Mouse (Mus musculus): ENCODE measurements around the gene Ccdc8. TPM values are rescaled to one million over a fixed set of nuclear protein-coding genes. Genes with fewer than 3 reads are reported as not detected.

Ccdc8 gene
- 0.12 and 0.42 TPM in 2 replicates for polyA plus RNA-seq (2012; ENCODE audit: low replicate concordance)

GRCm38 (mm10) chr7:16992451-16992807 is at the start of gene Ccdc8:
Gene Ccdc8, plus strand, starts transcription at chr7:16992708.

GRCm38 (mm10) chr7:16944061-16944807 is 48.3 kb upstream of the Ccdc8 start, which contains the start of gene Pnmal2:
Gene Pnmal2, plus strand, starts transcription at chr7:16944682.

GRCm38 (mm10) chr7:16959539-16960187 is 32.8 kb upstream of the Ccdc8 start, which contains the start of gene Pnmal1:
Gene Pnmal1, plus strand, starts transcription at chr7:16959679.

GRCm38 (mm10) chr7:16982859-16983568 is 9.5 kb upstream of the Ccdc8 start, which contains the start of gene Gm42372:
Gene Gm42372, plus strand, starts transcription at chr7:16983086.

GRCm38 (mm10) chr7:17027588-17028343 is 35.3 kb downstream of the Ccdc8 start, which contains the start of gene Ppp5c:
Gene Ppp5c, minus strand, starts transcription at chr7:17027924.

Other genes with a start within 250 kb of the Ccdc8 start
- gene Slc1a5, start 211.4 kb upstream of the Ccdc8 start, polyA plus RNA-seq (2012; ENCODE audit: low replicate concordance): 57.8 and 110 TPM in 2 replicates
- 110 and 114 TPM in 2 replicates for gene Strn4, start 176.8 kb upstream of the Ccdc8 start, polyA plus RNA-seq (2012; ENCODE audit: low replicate concordance)
- 34.4 and 47.5 TPM in 2 replicates for gene Fkrp, start 176.0 kb upstream of the Ccdc8 start, polyA plus RNA-seq (2012; ENCODE audit: low replicate concordance)
- 33.2 and 65.6 TPM in 2 replicates for gene Prkd2, start 149.8 kb upstream of the Ccdc8 start, polyA plus RNA-seq (2012; ENCODE audit: low replicate concordance)
- gene Dact3, start 117.4 kb upstream of the Ccdc8 start, polyA plus RNA-seq (2012; ENCODE audit: low replicate concordance): 0.61 and 1.2 TPM in 2 replicates
- not detected in 2 replicates for gene Gng8, start 100.9 kb upstream of the Ccdc8 start, polyA plus RNA-seq (2012; ENCODE audit: low replicate concordance)
- gene Ptgir, start 86.2 kb upstream of the Ccdc8 start, polyA plus RNA-seq (2012; ENCODE audit: low replicate concordance): 0.28 and 0.76 TPM in 2 replicates
- 1,517 and 1,958 TPM in 2 replicates for gene Calm3, start 68.6 kb upstream of the Ccdc8 start, polyA plus RNA-seq (2012; ENCODE audit: low replicate concordance)
- 0.15 TPM in 1 of 2 replicates, not detected in the other for gene Pnmal2, start 48.0 kb upstream of the Ccdc8 start, polyA plus RNA-seq (2012; ENCODE audit: low replicate concordance)
- 0.09 TPM in 1 of 2 replicates, not detected in the other for gene Pnmal1, start 33.0 kb upstream of the Ccdc8 start, polyA plus RNA-seq (2012; ENCODE audit: low replicate concordance)
- 0.12 and 0.33 TPM in 2 replicates for gene Gm42372, start 9.6 kb upstream of the Ccdc8 start, polyA plus RNA-seq (2012; ENCODE audit: low replicate concordance)
- 104 and 116 TPM in 2 replicates for gene Ppp5c, start 35.2 kb downstream of the Ccdc8 start, polyA plus RNA-seq (2012; ENCODE audit: low replicate concordance)
- gene Hif3a, start 69.7 kb downstream of the Ccdc8 start, polyA plus RNA-seq (2012; ENCODE audit: low replicate concordance): 6.1 and 9.2 TPM in 2 replicates
- not detected in 2 replicates for gene Psg16, start 81.3 kb downstream of the Ccdc8 start, polyA plus RNA-seq (2012; ENCODE audit: low replicate concordance)
- gene Ceacam3, start 157.6 kb downstream of the Ccdc8 start, polyA plus RNA-seq (2012; ENCODE audit: low replicate concordance): not detected in 2 replicates
- not detected in 2 replicates for gene Psg29, start 210.8 kb downstream of the Ccdc8 start, polyA plus RNA-seq (2012; ENCODE audit: low replicate concordance)